Mouse (Mus musculus): Measurements from ENCODE around the gene Nsd1. TPM values are rescaled to one million over a fixed set of nuclear protein-coding genes. Genes with fewer than 3 reads are reported as not detected.
A peak's percentile ranks its signal among the peaks of the same experiment; 100 is the strongest.

Nsd1 gene
- polyA plus RNA-seq, 1 experiment from 2014 or later, result 67.4 TPM

DNA sequence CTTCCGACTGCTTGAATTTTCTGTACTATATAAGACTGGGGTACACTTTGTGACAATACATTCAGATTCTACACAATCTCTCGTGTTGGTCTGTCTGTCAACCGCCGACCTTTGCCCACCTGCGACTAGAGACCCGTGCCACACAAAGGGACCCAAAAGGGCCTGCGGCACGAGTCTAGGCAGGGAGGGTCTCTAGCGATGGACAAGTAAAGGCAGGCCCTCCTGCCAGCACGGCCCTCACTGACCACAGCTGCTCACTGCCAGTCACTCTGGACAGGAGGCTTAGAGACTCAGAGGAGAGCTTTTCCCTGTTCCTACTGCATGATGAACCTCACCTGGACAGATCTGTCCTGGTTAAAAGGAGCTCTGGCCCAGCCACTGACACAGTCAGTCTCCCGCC, 132.9 kb downstream of the Nsd1 start:
- ATAC-seq (replicated peaks; ENCODE audit: insufficient number of reproducible peaks, low FRiP score, low TSS enrichment, low read depth) (no peak), DNase-seq (ENCODE audit: low spot score) (no peak)
- peaks cover 19% of the 10 kb centered on the region; the same call in 1 of the 2 replicates for H3K36me3 ChIP-seq (replicated peaks; ENCODE audit: control insufficient read depth, insufficient read depth, low read depth, low read length)
- H3K9me3 ChIP-seq (replicated peaks; ENCODE audit: control insufficient read depth, low read length), result no peaks in the 10 kb centered on the region
- no peak overlapping the region for H3K4me3 ChIP-seq (ENCODE audit: low read depth, low read length)
- 43% methylated on average over 11 of the region's 11 CpGs for WGBS
- no peaks in the 10 kb centered on the region for H3K27me3 ChIP-seq (ENCODE audit: control insufficient read depth, insufficient read depth, low read length)
- H3K27ac ChIP-seq (replicated peaks; ENCODE audit: low read depth, low read length), result no peak overlapping the region
- H3K9ac ChIP-seq (replicated peaks; ENCODE audit: low read length), result no peak overlapping the region
- H3K4me1 ChIP-seq (ENCODE audit: control insufficient read depth, insufficient read depth, low read length), result no peaks in the 10 kb centered on the region
- no peak overlapping the region for H3K4me2 ChIP-seq (ENCODE audit: low read depth, low read length)

DNA sequence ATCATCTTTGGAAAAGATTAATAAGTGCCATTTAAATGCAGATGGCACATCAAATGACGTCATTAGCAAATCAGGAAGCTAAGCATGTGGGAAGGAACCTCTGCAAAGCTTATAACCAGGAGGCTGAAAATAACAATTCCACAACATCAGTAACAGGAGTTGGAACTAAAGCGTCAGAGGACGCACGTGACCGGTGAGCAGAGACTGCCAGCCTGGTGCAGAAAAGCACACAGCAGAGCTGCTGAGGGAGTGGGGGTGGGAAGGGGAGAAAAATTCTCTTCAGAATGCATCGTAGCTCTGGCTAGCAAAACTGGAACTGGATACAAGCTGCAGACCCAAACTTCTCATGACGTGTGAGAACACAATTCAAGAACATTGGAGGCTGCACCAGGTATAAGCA, 134.7 kb downstream of the Nsd1 start:
- no peak for DNase-seq (ENCODE audit: low spot score)
- H3K9ac ChIP-seq (replicated peaks; ENCODE audit: low read length), result no peak overlapping the region
- no peaks in the 10 kb centered on the region for H3K27me3 ChIP-seq (ENCODE audit: control insufficient read depth, insufficient read depth, low read length)

DNA sequence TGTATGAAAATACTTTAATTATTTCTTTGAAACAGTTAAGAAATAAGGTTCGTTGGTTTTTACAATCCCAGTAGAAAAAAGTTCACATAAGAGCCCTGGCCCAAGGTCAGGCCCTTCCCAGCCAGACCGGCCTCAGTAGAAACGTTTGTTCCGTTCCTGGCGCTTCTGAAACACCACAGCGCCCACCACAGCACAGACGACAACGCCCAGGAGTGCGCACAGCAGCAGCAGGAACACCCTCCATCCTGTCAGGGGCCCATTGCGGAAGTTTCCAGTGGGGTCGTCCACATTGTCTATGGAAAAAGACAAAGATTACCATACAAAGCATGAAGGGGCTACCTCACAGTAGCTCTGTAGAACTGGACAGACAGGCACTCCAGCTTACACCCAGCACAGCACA, 137.2 kb downstream of the Nsd1 start:
- Histone ChIP-seq H3K36me3 (replicated peaks; ENCODE audit: control insufficient read depth, insufficient read depth, low read depth, low read length) (peaks cover 30% of the 10 kb centered on the region), H3K4me3 (ENCODE audit: low read depth, low read length) (no peak overlapping the region), H3K27me3 (ENCODE audit: control insufficient read depth, insufficient read depth, low read length) (no peaks in the 10 kb centered on the region), H3K4me2 (ENCODE audit: low read depth, low read length) (no peak overlapping the region), H3K9me3 (replicated peaks; ENCODE audit: control insufficient read depth, low read length) (no peaks in the 10 kb centered on the region), H3K9ac (replicated peaks; ENCODE audit: low read length) (no peak overlapping the region), H3K4me1 (ENCODE audit: control insufficient read depth, insufficient read depth, low read length) (no peaks in the 10 kb centered on the region), H3K27ac (replicated peaks; ENCODE audit: low read depth, low read length) (no peak overlapping the region)
- no peak for DNase-seq (ENCODE audit: low spot score)
- no peak for ATAC-seq (replicated peaks; ENCODE audit: insufficient number of reproducible peaks, low FRiP score, low TSS enrichment, low read depth)
- 84% methylated on average over 11 of the region's 11 CpGs for WGBS

More for the DNA sequence above, 134.7 kb downstream of the Nsd1 start:
- H3K9me3 ChIP-seq (replicated peaks; ENCODE audit: control insufficient read depth, low read length), result no peaks in the 10 kb centered on the region
- no peak overlapping the region for H3K27ac ChIP-seq (replicated peaks; ENCODE audit: low read depth, low read length)
- H3K4me3 ChIP-seq (ENCODE audit: low read depth, low read length), result no peak overlapping the region
- WGBS, result 86% methylated on average over 7 of the region's 7 CpGs
- H3K4me2 ChIP-seq (ENCODE audit: low read depth, low read length), result no peak overlapping the region
- peaks cover 19% of the 10 kb centered on the region for H3K36me3 ChIP-seq (replicated peaks; ENCODE audit: control insufficient read depth, insufficient read depth, low read depth, low read length)
- no peak for ATAC-seq (replicated peaks; ENCODE audit: insufficient number of reproducible peaks, low FRiP score, low TSS enrichment, low read depth)
- H3K4me1 ChIP-seq (ENCODE audit: control insufficient read depth, insufficient read depth, low read length), result no peaks in the 10 kb centered on the region

DNA sequence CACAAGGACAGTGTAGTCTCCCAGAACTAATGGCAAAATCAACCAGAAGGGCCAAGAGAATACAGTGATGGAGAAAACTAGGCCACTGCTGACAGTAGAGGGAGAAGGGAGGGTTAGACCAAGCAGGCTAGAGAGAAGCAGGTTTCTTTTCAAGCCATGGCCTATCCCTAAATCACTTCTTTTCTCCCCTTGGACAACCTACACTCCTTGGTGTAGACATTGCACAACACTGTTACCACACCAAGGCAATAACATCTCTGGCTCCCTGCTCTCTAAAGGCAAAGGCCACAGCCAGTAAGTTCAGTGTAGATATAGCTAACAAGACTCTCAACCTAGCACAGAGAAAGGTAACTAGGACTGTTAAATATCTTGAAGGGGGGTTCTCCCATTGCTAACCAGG, 151.6 kb downstream of the Nsd1 start:
- no peak for ATAC-seq (replicated peaks; ENCODE audit: insufficient number of reproducible peaks, low FRiP score, low TSS enrichment, low read depth)
- Histone ChIP-seq H3K36me3 (replicated peaks; ENCODE audit: control insufficient read depth, insufficient read depth, low read depth, low read length) (no peaks in the 10 kb centered on the region), H3K9ac (replicated peaks; ENCODE audit: low read length) (no peak overlapping the region), H3K4me3 (ENCODE audit: low read depth, low read length) (peak overlapping the region; percentile 98), H3K27me3 (ENCODE audit: control insufficient read depth, insufficient read depth, low read length) (no peaks in the 10 kb centered on the region; the same call in 1 of the 2 replicates), H3K4me1 (ENCODE audit: control insufficient read depth, insufficient read depth, low read length) (no peaks in the 10 kb centered on the region; the same call in 1 of the 2 replicates), H3K4me2 (ENCODE audit: low read depth, low read length) (peak overlapping the region; percentile 74), H3K9me3 (replicated peaks; ENCODE audit: control insufficient read depth, low read length) (no peaks in the 10 kb centered on the region), H3K27ac (replicated peaks; ENCODE audit: low read depth, low read length) (no peak overlapping the region)
- no peak for DNase-seq (ENCODE audit: low spot score)

DNA sequence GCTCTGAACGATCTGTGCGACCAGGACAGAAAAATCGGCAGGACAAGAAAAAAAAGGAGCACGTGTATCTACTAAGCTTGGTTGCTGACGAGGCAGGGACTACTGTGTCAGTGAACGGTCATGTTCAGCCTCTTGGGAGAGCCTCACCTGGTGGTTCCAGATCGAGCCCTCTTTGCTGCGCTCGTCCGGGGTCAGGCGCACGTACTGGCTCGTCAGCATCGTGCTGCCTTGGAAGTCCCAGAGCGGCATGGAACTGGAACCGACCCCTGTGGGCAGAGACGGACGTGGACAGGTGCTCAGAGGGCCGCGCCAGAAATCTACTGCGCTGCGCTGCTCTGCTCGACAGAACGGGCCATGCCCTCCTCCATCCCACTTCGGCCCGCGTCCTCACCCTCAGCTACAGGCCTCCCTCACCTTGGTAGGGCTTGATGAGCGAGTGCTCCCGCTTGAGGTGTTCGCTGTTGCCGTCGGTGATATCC, 152.4 kb downstream of the Nsd1 start:
- peak; percentile 46 for ATAC-seq (replicated peaks; ENCODE audit: insufficient number of reproducible peaks, low FRiP score, low TSS enrichment, low read depth)
- no peaks in the 10 kb centered on the region for H3K9me3 ChIP-seq (replicated peaks; ENCODE audit: control insufficient read depth, low read length)
- H3K27ac ChIP-seq (replicated peaks; ENCODE audit: low read depth, low read length), result peak overlapping the region; percentile 80
- no peaks in the 10 kb centered on the region; the same call in 1 of the 2 replicates for H3K27me3 ChIP-seq (ENCODE audit: control insufficient read depth, insufficient read depth, low read length)
- whole genome bisulfite sequencing, result under 1% methylated on average over 32 of the region's 32 CpGs
- peak overlapping the region; percentile 87 for H3K9ac ChIP-seq (replicated peaks; ENCODE audit: low read length)
- peak; percentile 3 for DNase-seq (ENCODE audit: low spot score)
- H3K4me2 ChIP-seq (ENCODE audit: low read depth, low read length), result peak overlapping the region; percentile 74
- peak overlapping the region; percentile 98 for H3K4me3 ChIP-seq (ENCODE audit: low read depth, low read length)
- H3K4me1 ChIP-seq (ENCODE audit: control insufficient read depth, insufficient read depth, low read length), result no peaks in the 10 kb centered on the region; the same call in 1 of the 2 replicates
- no peaks in the 10 kb centered on the region for H3K36me3 ChIP-seq (replicated peaks; ENCODE audit: control insufficient read depth, insufficient read depth, low read depth, low read length)

- Histone ChIP-seq H3K4me2 (ENCODE audit: low read depth, low read length) (peak within 1 kb of the TSS; percentile 74), H3K9ac (replicated peaks; ENCODE audit: low read length) (peak within 1 kb of the TSS; percentile 87), H3K27me3 (ENCODE audit: control insufficient read depth, insufficient read depth, low read length) (no peaks in the 10 kb centered on the region; the same call in 1 of the 2 replicates), H3K27ac (replicated peaks; ENCODE audit: low read depth, low read length) (peak within 1 kb of the TSS; percentile 80), H3K4me1 (ENCODE audit: control insufficient read depth, insufficient read depth, low read length) (no peaks in the 10 kb centered on the region; the same call in 1 of the 2 replicates), H3K36me3 (replicated peaks; ENCODE audit: control insufficient read depth, insufficient read depth, low read depth, low read length) (no peaks in the 10 kb centered on the region), H3K9me3 (replicated peaks; ENCODE audit: control insufficient read depth, low read length) (no peaks in the 10 kb centered on the region), H3K4me3 (ENCODE audit: low read depth, low read length) (peak within 1 kb of the TSS; percentile 98)
- peak; percentile 98 for ATAC-seq (replicated peaks; ENCODE audit: insufficient number of reproducible peaks, low FRiP score, low TSS enrichment, low read depth)
- peak; percentile 100 for DNase-seq (ENCODE audit: low spot score)
- under 1% methylated on average over 35 of the region's 35 CpGs for WGBS
Measured at GRCm38 (mm10) chr13:55362453-55363060, 153.0 kb downstream of the Nsd1 start, which contains the start of gene Lman2. Gene Lman2 (minus strand): TSS chr13:55362783.

Other genes starting within 250 kb of the Nsd1 start
- gene Hk3, start 188.4 kb upstream of the Nsd1 start, polyA plus RNA-seq (2014; fragmentation: Nextera tagmentation; extraction: Ambion mirVana), result 0.22 and 0.47 TPM in 2 replicates
- 26.2 and 35.1 TPM in 2 replicates for gene Uimc1, start 109.5 kb upstream of the Nsd1 start, polyA plus RNA-seq (2014; fragmentation: Nextera tagmentation; extraction: Ambion mirVana)
- gene Zfp346, start 104.5 kb upstream of the Nsd1 start, polyA plus RNA-seq (2014; fragmentation: Nextera tagmentation; extraction: Ambion mirVana), result 19.0 and 19.6 TPM in 2 replicates
- not detected in 2 replicates for gene Gm17617, start 76.2 kb upstream of the Nsd1 start, polyA plus RNA-seq (2014; fragmentation: Nextera tagmentation; extraction: Ambion mirVana)
- 1.4 and 1.6 TPM in 2 replicates for gene Fgfr4, start 57.1 kb upstream of the Nsd1 start, polyA plus RNA-seq (2014; fragmentation: Nextera tagmentation; extraction: Ambion mirVana)
- gene Prelid1, start 110.7 kb downstream of the Nsd1 start, polyA plus RNA-seq (2014; fragmentation: Nextera tagmentation; extraction: Ambion mirVana), result 405 and 441 TPM in 2 replicates
- 84.8 and 104 TPM in 2 replicates for gene Rab24, start 112.2 kb downstream of the Nsd1 start, polyA plus RNA-seq (2014; fragmentation: Nextera tagmentation; extraction: Ambion mirVana)
- 24.1 and 27.1 TPM in 2 replicates for gene Mxd3, start 120.0 kb downstream of the Nsd1 start, polyA plus RNA-seq (2014; fragmentation: Nextera tagmentation; extraction: Ambion mirVana)
- gene Lman2, start 153.0 kb downstream of the Nsd1 start, polyA plus RNA-seq (2014; fragmentation: Nextera tagmentation; extraction: Ambion mirVana), result 78.1 and 81.8 TPM in 2 replicates
- 0.53 and 0.56 TPM in 2 replicates for gene Rgs14, start 159.9 kb downstream of the Nsd1 start, polyA plus RNA-seq (2014; fragmentation: Nextera tagmentation; extraction: Ambion mirVana)
- gene Slc34a1, start 188.4 kb downstream of the Nsd1 start, polyA plus RNA-seq (2014; fragmentation: Nextera tagmentation; extraction: Ambion mirVana), result 0.14 TPM in 1 of 2 replicates, not detected in the other
- gene Pfn3, start 205.4 kb downstream of the Nsd1 start, polyA plus RNA-seq (2014; fragmentation: Nextera tagmentation; extraction: Ambion mirVana), result not detected in 2 replicates
- gene F12, start 217.0 kb downstream of the Nsd1 start, polyA plus RNA-seq (2014; fragmentation: Nextera tagmentation; extraction: Ambion mirVana), result not detected in 2 replicates
- 50.4 and 59.7 TPM in 2 replicates for gene Grk6, start 235.3 kb downstream of the Nsd1 start, polyA plus RNA-seq (2014; fragmentation: Nextera tagmentation; extraction: Ambion mirVana)

All from embryonic facial prominence, embryonic 11.5 days (tissue).